Mouse (Mus musculus): ENCODE data around the gene Krt10.

DNA sequence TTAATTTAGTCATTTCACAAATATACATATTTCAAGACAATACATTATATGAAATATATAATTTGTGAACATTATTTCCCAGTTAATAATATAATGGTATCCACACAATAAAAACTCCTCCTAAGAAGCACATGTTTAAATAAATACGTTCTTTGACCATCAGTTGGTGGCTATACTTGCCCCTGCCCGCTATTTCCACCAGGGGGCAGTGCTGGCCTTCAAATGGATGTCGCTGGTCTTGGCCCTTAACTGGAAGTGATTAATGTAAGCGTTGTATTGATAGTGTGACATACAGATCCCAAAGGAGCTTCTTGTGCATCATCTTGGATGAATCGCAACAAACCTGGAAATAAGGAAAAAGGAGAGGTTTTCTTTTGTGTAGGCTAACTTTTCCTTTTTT lies 9.6 kb downstream of the Krt10 start:
- TF ChIP-seq CTCF (IDR thresholded peaks at IDR 0.05; ENCODE audit: borderline replicate concordance, insufficient read depth, low read length), result peak; percentile 67
- no peak for TF ChIP-seq POLR2A (IDR thresholded peaks at IDR 0.05; ENCODE audit: low read depth, low read length)
